Mouse (Mus musculus): ENCODE results near the gene Chrm3.

Gene Chrm3

GRCm38 (mm10) chr13:9985648-9986047 is 375.0 kb downstream of the Chrm3 start:
- DNase-seq (ENCODE audit: low spot score): no peak

GRCm38 (mm10) chr13:9983293-9983692 is 377.4 kb downstream of the Chrm3 start:
- no peak for DNase-seq (ENCODE audit: low spot score)

GRCm38 (mm10) chr13:9977699-9978098 is 382.9 kb downstream of the Chrm3 start:
- no peak for DNase-seq (ENCODE audit: low spot score)

- no peak for DNase-seq (ENCODE audit: low spot score)
These were observed 386.8 kb downstream of the Chrm3 start for GRCm38 (mm10) chr13:9973742-9974321.

GRCm38 (mm10) chr13:9971845-9972244 is 388.8 kb downstream of the Chrm3 start:
- DNase-seq (ENCODE audit: low spot score): no peak

- DNase-seq (ENCODE audit: low spot score): no peak
These were observed 408.0 kb downstream of the Chrm3 start for GRCm38 (mm10) chr13:9952619-9953018.

GRCm38 (mm10) chr13:9951376-9951775 is 409.3 kb downstream of the Chrm3 start:
- DNase-seq (ENCODE audit: low spot score): no peak

- DNase-seq (ENCODE audit: low spot score): peak; percentile 10
These were observed 411.6 kb downstream of the Chrm3 start for GRCm38 (mm10) chr13:9949091-9949490.

GRCm38 (mm10) chr13:9940186-9940585 is 420.5 kb downstream of the Chrm3 start:
- no peak for DNase-seq (ENCODE audit: low spot score)

- DNase-seq (ENCODE audit: low spot score): no peak
These were observed 421.7 kb downstream of the Chrm3 start for GRCm38 (mm10) chr13:9938798-9939485.

GRCm38 (mm10) chr13:9932714-9933113 is 427.9 kb downstream of the Chrm3 start:
- no peak for DNase-seq (ENCODE audit: low spot score)

- DNase-seq (ENCODE audit: low spot score): no peak
These were observed 430.0 kb downstream of the Chrm3 start for GRCm38 (mm10) chr13:9930606-9931005.

- peak; percentile 12 for DNase-seq (ENCODE audit: low spot score)
These were observed 430.7 kb downstream of the Chrm3 start for GRCm38 (mm10) chr13:9929978-9930377.

GRCm38 (mm10) chr13:9921150-9921549 is 439.5 kb downstream of the Chrm3 start:
- DNase-seq (ENCODE audit: low spot score): no peak

- no peak for DNase-seq (ENCODE audit: low spot score)
These were observed 447.9 kb downstream of the Chrm3 start for GRCm38 (mm10) chr13:9912697-9913096.

GRCm38 (mm10) chr13:9908707-9909106 is 451.9 kb downstream of the Chrm3 start:
- no peak for DNase-seq (ENCODE audit: low spot score)

GRCm38 (mm10) chr13:9907202-9907601 is 453.4 kb downstream of the Chrm3 start:
- DNase-seq (ENCODE audit: low spot score): no peak

- no peak for DNase-seq (ENCODE audit: low spot score)
These were observed 456.2 kb downstream of the Chrm3 start for GRCm38 (mm10) chr13:9904455-9904854.

- no peak for DNase-seq (ENCODE audit: low spot score)
These were observed 459.8 kb downstream of the Chrm3 start for GRCm38 (mm10) chr13:9900653-9901385.

GRCm38 (mm10) chr13:9898664-9899369 is 461.8 kb downstream of the Chrm3 start:
- no peak for DNase-seq (ENCODE audit: low spot score)

- DNase-seq (ENCODE audit: low spot score): no peak
These were observed 463.4 kb downstream of the Chrm3 start for GRCm38 (mm10) chr13:9897231-9897630.

- DNase-seq (ENCODE audit: low spot score): no peak
These were observed 465.5 kb downstream of the Chrm3 start for GRCm38 (mm10) chr13:9895045-9895625.
